23 mouse cellular contexts compared by ENCODE assay signal in the genomic region with DNA sequence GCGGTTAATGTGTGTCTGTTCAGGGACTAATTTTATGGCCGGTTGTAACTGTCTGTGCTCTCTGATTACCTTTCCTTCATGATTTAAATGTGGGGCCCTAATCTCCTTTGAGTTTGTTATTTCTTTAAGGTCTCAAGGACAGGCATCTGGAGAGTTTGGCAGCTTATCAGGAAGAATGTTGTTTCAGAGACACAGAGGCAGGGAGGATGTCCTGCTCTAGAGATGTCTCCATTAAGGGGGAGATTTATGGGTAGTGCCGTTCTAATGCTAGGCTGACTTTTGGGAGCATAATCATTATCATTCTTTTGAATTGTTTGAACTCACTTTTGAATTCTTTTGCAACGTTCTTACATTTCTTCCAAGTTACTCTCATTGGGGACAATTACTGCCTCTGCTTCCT. TPM values are rescaled to one million over a fixed set of nuclear protein-coding genes. Genes with fewer than 3 reads are reported as not detected.
"Had no signal": no experiment of that assay in that cellular context is flagged by ENCODE, and none has a peak within 500 bp of the region (broad histone marks: within the 10 kb centered on the region; RNA-seq: fewer than 3 reads in every experiment).

No protein-coding gene starts in this region.

- H3K9me3 ChIP-seq: limb, embryonic 10.5 days; limb, embryonic 13.5 days; liver, embryonic 12.5 days; liver, embryonic 15.5 days; lung, embryonic 15.5 days; midbrain, embryonic 12.5 days; midbrain, embryonic 15.5 days; neural tube, embryonic 12.5 days; neural tube, embryonic 15.5 days; stomach, embryonic 15.5 days had no signal

- H3K4me3 ChIP-seq: limb, embryonic 10.5 days; limb, embryonic 13.5 days; liver, embryonic 12.5 days; liver, embryonic 15.5 days; lung, embryonic 15.5 days; midbrain, embryonic 12.5 days; midbrain, embryonic 15.5 days; neural tube, embryonic 12.5 days; neural tube, embryonic 15.5 days; stomach, embryonic 15.5 days had no signal

- H3K9ac ChIP-seq: limb, embryonic 13.5 days; liver, embryonic 12.5 days; liver, embryonic 15.5 days; lung, embryonic 15.5 days; midbrain, embryonic 12.5 days; midbrain, embryonic 15.5 days; neural tube, embryonic 12.5 days; neural tube, embryonic 15.5 days; stomach, embryonic 15.5 days had no signal

- H3K27ac ChIP-seq: limb, embryonic 10.5 days; limb, embryonic 13.5 days; liver, embryonic 12.5 days; liver, embryonic 15.5 days; lung, embryonic 15.5 days; midbrain, embryonic 12.5 days; midbrain, embryonic 15.5 days; neural tube, embryonic 12.5 days; neural tube, embryonic 15.5 days; stomach, embryonic 15.5 days had no signal

- H3K4me2 ChIP-seq: limb, embryonic 13.5 days; liver, embryonic 12.5 days; liver, embryonic 15.5 days; lung, embryonic 15.5 days; midbrain, embryonic 12.5 days; midbrain, embryonic 15.5 days; neural tube, embryonic 12.5 days; neural tube, embryonic 15.5 days; stomach, embryonic 15.5 days had no signal

- H3K4me1 ChIP-seq: limb, embryonic 10.5 days; limb, embryonic 13.5 days; liver, embryonic 12.5 days; liver, embryonic 15.5 days; lung, embryonic 15.5 days; midbrain, embryonic 12.5 days; midbrain, embryonic 15.5 days; neural tube, embryonic 12.5 days; neural tube, embryonic 15.5 days; stomach, embryonic 15.5 days had no signal

- H3K36me3 ChIP-seq: limb, embryonic 10.5 days; limb, embryonic 13.5 days; liver, embryonic 12.5 days; liver, embryonic 15.5 days; lung, embryonic 15.5 days; midbrain, embryonic 12.5 days; midbrain, embryonic 15.5 days; neural tube, embryonic 12.5 days; neural tube, embryonic 15.5 days; stomach, embryonic 15.5 days had no signal

- H3K27me3 ChIP-seq: limb, embryonic 13.5 days; liver, embryonic 12.5 days; liver, embryonic 15.5 days; lung, embryonic 15.5 days; midbrain, embryonic 12.5 days; midbrain, embryonic 15.5 days; neural tube, embryonic 12.5 days; neural tube, embryonic 15.5 days; stomach, embryonic 15.5 days had no signal

- ATAC-seq: intestine, postnatal 0 days; liver, embryonic 12.5 days; midbrain, embryonic 15.5 days had no signal

- DNase-seq: kidney, adult 2 months; kidney, postnatal 25 days; layer of hippocampus, adult 9-11 months; liver; lung, adult 18-20 months; lung, postnatal 10 days; lung, postnatal 36 days; retina, postnatal 1 day; right cerebral cortex, postnatal 25 days; spleen, adult 18-20 months; thymus, postnatal 25 days had no signal

RNA-seq across cellular contexts. Expression of a gene that starts 32.4 kb away (rescaled TPM):
- total RNA-seq: megakaryocyte-erythroid progenitor cell, adult 5-6 weeks had no signal
